Mouse (Mus musculus): ENCODE measurements around the gene 1700020L24Rik. TPM values are rescaled to one million over a fixed set of nuclear protein-coding genes. Genes with fewer than 3 reads are reported as not detected.

The 1700020L24Rik gene
- total RNA-seq, 4 experiments from 2014 or later: not detected

GRCm38 (mm10) chr11:83471766-83472165, 34.3 kb downstream of the 1700020L24Rik start:
- DNase-seq (ENCODE audit: low spot score): no peak

- peak; percentile 99 for DNase-seq (ENCODE audit: low spot score)
Measured at GRCm38 (mm10) chr11:83472324-83473234, 35.1 kb downstream of the 1700020L24Rik start, which contains the start of gene Taf15. Gene Taf15, plus strand, starts transcription at chr11:83473086.

- DNase-seq (ENCODE audit: low spot score): no peak
Measured at GRCm38 (mm10) chr11:83473235-83474016, 35.9 kb downstream of the 1700020L24Rik start.

Other genes with a start within 250 kb of the 1700020L24Rik start
- gene Slfn3, start 246.3 kb upstream of the 1700020L24Rik start, total RNA-seq (2022): 1 to 10 TPM; 1.9 to 2.8 (median 2.2) TPM
- gene Slfn14, start 151.0 kb upstream of the 1700020L24Rik start, total RNA-seq (2022): not detected
- 10 to 100 TPM; 34.1 to 46.5 (median 36.9) TPM for gene Ap2b1, start 138.7 kb upstream of the 1700020L24Rik start, total RNA-seq (2022)
- gene Pex12, start 135.1 kb upstream of the 1700020L24Rik start, total RNA-seq (2022): 10 to 100 TPM in 2 of 4 experiments, 1 to 10 TPM in 2; 8.8 to 13.9 (median 9.7) TPM
- gene Rasl10b, start 28.5 kb upstream of the 1700020L24Rik start, total RNA-seq (2022): 10 to 100 TPM; 67.6 to 90.2 (median 81.9) TPM
- gene Gas2l2, start 8.2 kb upstream of the 1700020L24Rik start, total RNA-seq (2022): not detected
- 1 to 10 TPM; 2.4 to 5.4 (median 3.6) TPM for gene Mmp28, start 25.4 kb downstream of the 1700020L24Rik start, total RNA-seq (2022)
- gene Taf15, start 35.4 kb downstream of the 1700020L24Rik start, total RNA-seq (2022): 10 to 100 TPM; 35.5 to 42.1 (median 38.4) TPM
- not detected for gene Heatr9, start 84.5 kb downstream of the 1700020L24Rik start, total RNA-seq (2022)
- gene Ccl5, start 92.8 kb downstream of the 1700020L24Rik start, total RNA-seq (2022): 1 to 10 TPM in 1 of 4 experiments, under 1 TPM in 1, not detected in 2; 0.76 to 1.1 TPM
- gene Ccl9, start 141.0 kb downstream of the 1700020L24Rik start, total RNA-seq (2022): 1 to 10 TPM; 4.4 to 9.5 (median 5.6) TPM
- 10 to 100 TPM in 2 of 4 experiments, 1 to 10 TPM in 2; 5.4 to 24.7 (median 9.6) TPM for gene Ccl6, start 155.4 kb downstream of the 1700020L24Rik start, total RNA-seq (2022)
- not detected for gene Rpl9-ps1, start 207.9 kb downstream of the 1700020L24Rik start, total RNA-seq (2022)
- not detected for gene Ccl3, start 211.7 kb downstream of the 1700020L24Rik start, total RNA-seq (2022)
- not detected for gene Ccl4, start 224.9 kb downstream of the 1700020L24Rik start, total RNA-seq (2022)

All from heart, adult 8-10 months (tissue).